Mouse (Mus musculus) liver, postnatal 0 days (tissue): ENCODE data around the gene Ncln. TPM values are rescaled to one million over a fixed set of nuclear protein-coding genes. Genes with fewer than 3 reads are reported as not detected.

ENCODE experiments used
- ATAC-seq: fragments of 200-750 bp; cut with Nextera tagmentation; 2 replicates; pipeline ENCODE4 v1.8.0; 2017; ENCODE audit warnings: mild to moderate bottlenecking, moderate library complexity
- DNase-seq: peaks from one replicate; pipeline ENCODE4 v3.0.0-alpha.2; 2016
- H3K27ac ChIP-seq: fragments of 300-500 bp; sonication (generic); 2 replicates; pipeline ENCODE4 v1.5.1; 2014; ENCODE audit warnings: antibody characterized with exemption, moderate library complexity, mild to moderate bottlenecking, low read depth
- H3K27me3 ChIP-seq: fragments of 300-500 bp; sonication (generic); 2 replicates; pipeline ENCODE4 v1.6.1; 2014; ENCODE audit warnings: low read length, control low read depth, mixed read lengths; ENCODE audit not compliant: insufficient read depth
- H3K36me3 ChIP-seq: fragments of 300-500 bp; sonication (generic); replicated peaks from 2 replicates; pipeline ENCODE4 v1.6.1; 2014; ENCODE audit warnings: mild to moderate bottlenecking, control low read depth, low read length, moderate library complexity, mixed read lengths; ENCODE audit not compliant: insufficient read depth
- H3K4me1 ChIP-seq: fragments of 300-500 bp; sonication (generic); 2 replicates; pipeline ENCODE4 v1.6.1; 2014; ENCODE audit warnings: antibody characterized with exemption, mild to moderate bottlenecking, control low read depth; ENCODE audit not compliant: insufficient read depth
- H3K4me2 ChIP-seq: fragments of 300-500 bp; sonication (generic); 2 replicates; pipeline ENCODE4 v1.6.1; 2014; ENCODE audit warnings: low read depth, mild to moderate bottlenecking, low read length, moderate library complexity, mixed read lengths
- H3K4me3 ChIP-seq: fragments of 300-500 bp; sonication (generic); 2 replicates; pipeline ENCODE4 v1.5.1; 2014; ENCODE audit warnings: low read depth, low read length
- H3K9ac ChIP-seq: fragments of 300-500 bp; sonication (generic); replicated peaks from 2 replicates; pipeline ENCODE4 v1.6.1; 2014; ENCODE audit warnings: mild to moderate bottlenecking, moderate library complexity
- H3K9me3 ChIP-seq: fragments of 300-500 bp; sonication (generic); 2 replicates; pipeline ENCODE4 v1.6.1; 2016; ENCODE audit warnings: mild to moderate bottlenecking, control low read depth, low read length, mixed read lengths
- CTCF ChIP-seq: sonication (generic); IDR thresholded peaks from 2 replicates; pipeline ENCODE4 v1.5.1; 2016; ENCODE audit warnings: antibody characterized with exemption, low read depth
- EP300 ChIP-seq: IDR thresholded peaks from 2 replicates; pipeline ENCODE4 v1.6.1; 2016; ENCODE audit warnings: antibody characterized with exemption, low read depth, mild to moderate bottlenecking
- WGBS: fragments of 180-500 bp; shearing (Covaris S2); extraction: QIAGEN DNeasy Blood & Tissue Kit; methylation state at CpG from one replicate; pipeline ENCODE4 v1.1.7; 2014; ENCODE audit not compliant: insufficient replicate concordance; 5-methylcytosine and 5-hydroxymethylcytosine counted together
- polyA plus RNA-seq: library from polyadenylated mRNA; unstranded; fragments of >200 nt; fragmentation: Nextera tagmentation; extraction: Ambion mirVana; gene quantifications from 2 replicates; pipeline ENCODE4 v1.2.1, GENCODE M21; 2015

The Ncln gene
- polyA plus RNA-seq, 1 experiment from 2014 or later, result 30.6 TPM

GRCm38 (mm10) chr10:81499250-81499901 is 3.2 kb upstream of the Ncln start:
- Histone ChIP-seq H3K36me3 (no peaks in the 10 kb centered on the region), H3K4me1 (peaks cover 29% of the 10 kb centered on the region), H3K9me3 (no peaks in the 10 kb centered on the region), H3K4me3 (peak overlapping the region; percentile 74), H3K27me3 (no peaks in the 10 kb centered on the region), H3K4me2 (peak overlapping the region; percentile 74), H3K9ac (peak overlapping the region; percentile 71), H3K27ac (peak overlapping the region; percentile 80)
- ATAC-seq (no peak), DNase-seq (peak; percentile 66)
- 37% methylated on average over 23 of the region's 23 CpGs for WGBS
- TF ChIP-seq CTCF (no peak), EP300 (0 out of 2 replicates have a peak, but pooled peaks have one; percentile 26)

GRCm38 (mm10) chr10:81498316-81499249 is 2.4 kb upstream of the Ncln start:
- 54% methylated on average over 38 of the region's 38 CpGs for WGBS
- ATAC-seq (no peak), DNase-seq (no peak)
- H3K4me1 ChIP-seq, result peaks cover 32% of the 10 kb centered on the region
- peak overlapping the region; percentile 74 for H3K4me2 ChIP-seq
- no peaks in the 10 kb centered on the region for H3K27me3 ChIP-seq
- H3K9me3 ChIP-seq, result no peaks in the 10 kb centered on the region
- peak overlapping the region; percentile 74 for H3K4me3 ChIP-seq
- H3K36me3 ChIP-seq, result no peaks in the 10 kb centered on the region
- peak overlapping the region; percentile 80 for H3K27ac ChIP-seq
- peak overlapping the region; percentile 71 for H3K9ac ChIP-seq
- peak; percentile 37; the same call in 1 of the 2 replicates for TF ChIP-seq CTCF
- no peak for TF ChIP-seq EP300

- H3K9ac ChIP-seq, result peak overlapping the region; percentile 71
- peaks cover 6% of the 10 kb centered on the region for H3K36me3 ChIP-seq
- peak overlapping the region; percentile 80 for H3K27ac ChIP-seq
- H3K4me3 ChIP-seq, result peak overlapping the region; percentile 74
- TF ChIP-seq CTCF, result 0 out of 2 replicates have a peak, but pooled peaks have one; percentile 2
- peak; percentile 50; the same call in 1 of the 2 replicates for TF ChIP-seq EP300
- H3K27me3 ChIP-seq, result no peaks in the 10 kb centered on the region
- peak overlapping the region; percentile 74 for H3K4me2 ChIP-seq
- 35% methylated on average over 17 of the region's 17 CpGs for WGBS
- DNase-seq, result peak; percentile 62
- no peak for ATAC-seq
- H3K4me1 ChIP-seq, result peaks cover 28% of the 10 kb centered on the region
- H3K9me3 ChIP-seq, result no peaks in the 10 kb centered on the region
Observed at GRCm38 (mm10) chr10:81497401-81498270, 1.4 kb upstream of the Ncln start.

GRCm38 (mm10) chr10:81496969-81497368 is 777 bp upstream of the Ncln start:
- peak overlapping the region; percentile 74 for H3K4me3 ChIP-seq
- H3K27ac ChIP-seq, result peak overlapping the region; percentile 80
- ATAC-seq (no peak), DNase-seq (no peak)
- H3K27me3 ChIP-seq, result no peaks in the 10 kb centered on the region
- H3K4me1 ChIP-seq, result peaks cover 25% of the 10 kb centered on the region
- no peaks in the 10 kb centered on the region for H3K9me3 ChIP-seq
- 19% methylated on average over 4 of the region's 4 CpGs for WGBS
- peak overlapping the region; percentile 74 for H3K4me2 ChIP-seq
- H3K36me3 ChIP-seq, result peaks cover 13% of the 10 kb centered on the region
- H3K9ac ChIP-seq, result peak overlapping the region; percentile 71
- TF ChIP-seq CTCF (no peak), EP300 (no peak)

GRCm38 (mm10) chr10:81495616-81496263 is 452 bp downstream of the Ncln start:
- ATAC-seq, result peak; percentile 22
- Histone ChIP-seq H3K4me2 (peak overlapping the region; percentile 99), H3K9ac (peak overlapping the region; percentile 89), H3K4me1 (peaks cover 25% of the 10 kb centered on the region), H3K36me3 (peaks cover 25% of the 10 kb centered on the region), H3K27ac (peak overlapping the region; percentile 75), H3K9me3 (no peaks in the 10 kb centered on the region), H3K4me3 (peak overlapping the region; percentile 74), H3K27me3 (no peaks in the 10 kb centered on the region)
- no peak for TF ChIP-seq EP300
- TF ChIP-seq CTCF, result peak; percentile 12; the same call in 1 of the 2 replicates
- WGBS, result under 1% methylated on average over 40 of the region's 41 CpGs
- DNase-seq, result no peak
